Mouse (Mus musculus): Measurements from ENCODE around the gene Tssk2. TPM values are rescaled to one million over a fixed set of nuclear protein-coding genes. Genes with fewer than 3 reads are reported as not detected.

The Tssk2 gene
- polyA plus RNA-seq, 1 experiment from 2014 or later = not detected

- Histone ChIP-seq H3K9me3 (ENCODE audit: control insufficient read depth, low read length) (no peaks in the 10 kb centered on the region), H3K4me3 (ENCODE audit: low read depth, low read length) (no peak overlapping the region), H3K9ac (ENCODE audit: low read length) (no peak overlapping the region), H3K27me3 (ENCODE audit: control insufficient read depth, insufficient read depth, low read length) (no peaks in the 10 kb centered on the region; the same call in 1 of the 2 replicates), H3K36me3 (ENCODE audit: control insufficient read depth, insufficient read depth, low read length) (no peaks in the 10 kb centered on the region), H3K4me1 (replicated peaks; ENCODE audit: control insufficient read depth, insufficient read depth, low read length) (peaks cover 6% of the 10 kb centered on the region), H3K4me2 (ENCODE audit: low read depth, low read length, severe bottlenecking) (no peak overlapping the region), H3K27ac (ENCODE audit: low read depth, low read length) (no peak overlapping the region)
- ATAC-seq (replicated peaks; ENCODE audit: low FRiP score) (no peak), DNase-seq (ENCODE audit: low spot score) (no peak)
- 66% methylated on average over 5 of the region's 5 CpGs for WGBS
Observed at GRCm38 (mm10) chr16:17931906-17932460, 33.5 kb downstream of the Tssk2 start.

- H3K9me3 ChIP-seq (ENCODE audit: control insufficient read depth, low read length) = no peaks in the 10 kb centered on the region
- no peak overlapping the region for H3K4me2 ChIP-seq (ENCODE audit: low read depth, low read length, severe bottlenecking)
- WGBS = 75% methylated on average over 9 of the region's 9 CpGs
- no peak for ATAC-seq (replicated peaks; ENCODE audit: low FRiP score)
- no peak overlapping the region for H3K27ac ChIP-seq (ENCODE audit: low read depth, low read length)
- DNase-seq (ENCODE audit: low spot score) = no peak
- H3K4me1 ChIP-seq (replicated peaks; ENCODE audit: control insufficient read depth, insufficient read depth, low read length) = peaks cover 3% of the 10 kb centered on the region; the same call in 1 of the 2 replicates
- no peaks in the 10 kb centered on the region for H3K36me3 ChIP-seq (ENCODE audit: control insufficient read depth, insufficient read depth, low read length)
- no peak overlapping the region for H3K4me3 ChIP-seq (ENCODE audit: low read depth, low read length)
- H3K9ac ChIP-seq (ENCODE audit: low read length) = no peak overlapping the region
- H3K27me3 ChIP-seq (ENCODE audit: control insufficient read depth, insufficient read depth, low read length) = no peaks in the 10 kb centered on the region; the same call in 1 of the 2 replicates
Observed at GRCm38 (mm10) chr16:17933594-17934444, 35.4 kb downstream of the Tssk2 start.

- ATAC-seq (replicated peaks; ENCODE audit: low FRiP score) (no peak), DNase-seq (ENCODE audit: low spot score) (no peak)
- WGBS = 72% methylated on average over 3 of the region's 3 CpGs
- no peaks in the 10 kb centered on the region for H3K36me3 ChIP-seq (ENCODE audit: control insufficient read depth, insufficient read depth, low read length)
- no peak overlapping the region for H3K27ac ChIP-seq (ENCODE audit: low read depth, low read length)
- H3K4me1 ChIP-seq (replicated peaks; ENCODE audit: control insufficient read depth, insufficient read depth, low read length) = no peaks in the 10 kb centered on the region
- no peaks in the 10 kb centered on the region for H3K9me3 ChIP-seq (ENCODE audit: control insufficient read depth, low read length)
- H3K4me2 ChIP-seq (ENCODE audit: low read depth, low read length, severe bottlenecking) = no peak overlapping the region
- no peak overlapping the region for H3K4me3 ChIP-seq (ENCODE audit: low read depth, low read length)
- H3K27me3 ChIP-seq (ENCODE audit: control insufficient read depth, insufficient read depth, low read length) = no peaks in the 10 kb centered on the region; the same call in 1 of the 2 replicates
- no peak overlapping the region for H3K9ac ChIP-seq (ENCODE audit: low read length)
Observed at GRCm38 (mm10) chr16:17934445-17934910, 36.0 kb downstream of the Tssk2 start.

- no peak for ATAC-seq (replicated peaks; ENCODE audit: low FRiP score)
- no peak overlapping the region for H3K4me2 ChIP-seq (ENCODE audit: low read depth, low read length, severe bottlenecking)
- H3K4me1 ChIP-seq (replicated peaks; ENCODE audit: control insufficient read depth, insufficient read depth, low read length) = no peaks in the 10 kb centered on the region
- H3K4me3 ChIP-seq (ENCODE audit: low read depth, low read length) = no peak overlapping the region
- no peaks in the 10 kb centered on the region for H3K9me3 ChIP-seq (ENCODE audit: control insufficient read depth, low read length)
- H3K27ac ChIP-seq (ENCODE audit: low read depth, low read length) = no peak overlapping the region
- H3K36me3 ChIP-seq (ENCODE audit: control insufficient read depth, insufficient read depth, low read length) = no peaks in the 10 kb centered on the region
- H3K27me3 ChIP-seq (ENCODE audit: control insufficient read depth, insufficient read depth, low read length) = no peaks in the 10 kb centered on the region; the same call in 1 of the 2 replicates
- WGBS = 87% methylated on average over 10 of the region's 10 CpGs
- no peak for DNase-seq (ENCODE audit: low spot score)
- no peak overlapping the region for H3K9ac ChIP-seq (ENCODE audit: low read length)
Observed at GRCm38 (mm10) chr16:17936776-17937175, 38.3 kb downstream of the Tssk2 start.

GRCm38 (mm10) chr16:17938187-17938586 lies 39.8 kb downstream of the Tssk2 start:
- DNase-seq (ENCODE audit: low spot score) = no peak
- H3K27me3 ChIP-seq (ENCODE audit: control insufficient read depth, insufficient read depth, low read length) = no peaks in the 10 kb centered on the region; the same call in 1 of the 2 replicates
- H3K36me3 ChIP-seq (ENCODE audit: control insufficient read depth, insufficient read depth, low read length) = no peaks in the 10 kb centered on the region
- no peak for ATAC-seq (replicated peaks; ENCODE audit: low FRiP score)
- WGBS = 88% methylated on average over 7 of the region's 7 CpGs
- H3K4me3 ChIP-seq (ENCODE audit: low read depth, low read length) = no peak overlapping the region
- no peak overlapping the region for H3K4me2 ChIP-seq (ENCODE audit: low read depth, low read length, severe bottlenecking)
- no peak overlapping the region for H3K27ac ChIP-seq (ENCODE audit: low read depth, low read length)
- no peaks in the 10 kb centered on the region for H3K9me3 ChIP-seq (ENCODE audit: control insufficient read depth, low read length)
- no peaks in the 10 kb centered on the region for H3K4me1 ChIP-seq (replicated peaks; ENCODE audit: control insufficient read depth, insufficient read depth, low read length)
- H3K9ac ChIP-seq (ENCODE audit: low read length) = no peak overlapping the region

- no peaks in the 10 kb centered on the region for H3K9me3 ChIP-seq (ENCODE audit: control insufficient read depth, low read length)
- H3K4me1 ChIP-seq (replicated peaks; ENCODE audit: control insufficient read depth, insufficient read depth, low read length) = no peaks in the 10 kb centered on the region
- peak; percentile 67; the same call in 1 of the 2 replicates for ATAC-seq (replicated peaks; ENCODE audit: low FRiP score)
- H3K27me3 ChIP-seq (ENCODE audit: control insufficient read depth, insufficient read depth, low read length) = no peaks in the 10 kb centered on the region; the same call in 1 of the 2 replicates
- no peak overlapping the region for H3K9ac ChIP-seq (ENCODE audit: low read length)
- H3K4me2 ChIP-seq (ENCODE audit: low read depth, low read length, severe bottlenecking) = no peak overlapping the region
- WGBS = 10% methylated on average over 7 of the region's 7 CpGs
- no peak overlapping the region for H3K27ac ChIP-seq (ENCODE audit: low read depth, low read length)
- H3K36me3 ChIP-seq (ENCODE audit: control insufficient read depth, insufficient read depth, low read length) = no peaks in the 10 kb centered on the region
- peak; percentile 88 for DNase-seq (ENCODE audit: low spot score)
- H3K4me3 ChIP-seq (ENCODE audit: low read depth, low read length) = no peak overlapping the region
Observed at GRCm38 (mm10) chr16:17938821-17939220, 40.4 kb downstream of the Tssk2 start.

GRCm38 (mm10) chr16:17939255-17939751 lies 40.9 kb downstream of the Tssk2 start:
- 59% methylated on average over 9 of the region's 9 CpGs for WGBS
- no peak overlapping the region for H3K4me3 ChIP-seq (ENCODE audit: low read depth, low read length)
- no peaks in the 10 kb centered on the region for H3K36me3 ChIP-seq (ENCODE audit: control insufficient read depth, insufficient read depth, low read length)
- H3K9ac ChIP-seq (ENCODE audit: low read length) = no peak overlapping the region
- H3K4me2 ChIP-seq (ENCODE audit: low read depth, low read length, severe bottlenecking) = no peak overlapping the region
- ATAC-seq (replicated peaks; ENCODE audit: low FRiP score) (no peak), DNase-seq (ENCODE audit: low spot score) (no peak)
- H3K27ac ChIP-seq (ENCODE audit: low read depth, low read length) = no peak overlapping the region
- H3K27me3 ChIP-seq (ENCODE audit: control insufficient read depth, insufficient read depth, low read length) = no peaks in the 10 kb centered on the region; the same call in 1 of the 2 replicates
- no peaks in the 10 kb centered on the region for H3K9me3 ChIP-seq (ENCODE audit: control insufficient read depth, low read length)
- H3K4me1 ChIP-seq (replicated peaks; ENCODE audit: control insufficient read depth, insufficient read depth, low read length) = no peaks in the 10 kb centered on the region

GRCm38 (mm10) chr16:17943466-17943865 lies 45.0 kb downstream of the Tssk2 start:
- no peaks in the 10 kb centered on the region for H3K27me3 ChIP-seq (ENCODE audit: control insufficient read depth, insufficient read depth, low read length)
- 77% methylated on average over 8 of the region's 8 CpGs for WGBS
- no peaks in the 10 kb centered on the region for H3K36me3 ChIP-seq (ENCODE audit: control insufficient read depth, insufficient read depth, low read length)
- no peak overlapping the region for H3K4me3 ChIP-seq (ENCODE audit: low read depth, low read length)
- no peak overlapping the region for H3K27ac ChIP-seq (ENCODE audit: low read depth, low read length)
- DNase-seq (ENCODE audit: low spot score) (no peak), ATAC-seq (replicated peaks; ENCODE audit: low FRiP score) (no peak)
- no peak overlapping the region for H3K4me2 ChIP-seq (ENCODE audit: low read depth, low read length, severe bottlenecking)
- no peaks in the 10 kb centered on the region for H3K9me3 ChIP-seq (ENCODE audit: control insufficient read depth, low read length)
- no peaks in the 10 kb centered on the region for H3K4me1 ChIP-seq (replicated peaks; ENCODE audit: control insufficient read depth, insufficient read depth, low read length)
- no peak overlapping the region for H3K9ac ChIP-seq (ENCODE audit: low read length)
